Mouse (Mus musculus): ENCODE data around the gene Fmnl2.

Gene Fmnl2

GRCm38 (mm10) chr2:52857611-52858528, at the start of gene Fmnl2:
Fmnl2 (plus strand) TSS chr2:52857860.
- no peak for DNase-seq (ENCODE audit: low read depth, low spot score)

DNA sequence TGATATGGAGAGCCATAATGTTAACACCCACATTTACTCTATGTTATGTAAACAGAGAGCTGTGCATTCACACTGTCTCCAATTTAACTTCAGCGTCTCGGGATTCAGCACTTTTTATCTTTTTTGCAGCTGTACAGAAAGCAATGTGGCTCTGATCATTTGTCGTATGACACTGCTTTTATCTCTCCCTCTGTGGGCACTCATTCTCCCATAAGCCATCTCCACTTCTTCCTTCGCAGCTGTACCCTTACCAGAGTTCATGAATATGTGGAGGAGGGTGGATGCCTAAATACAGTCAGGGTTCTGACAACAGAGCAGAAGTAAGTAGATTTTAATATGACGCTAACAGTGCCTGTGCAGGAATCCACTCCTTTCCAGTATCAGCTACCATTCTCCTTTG, 47.7 kb upstream of the Fmnl2 start:
- DNase-seq (ENCODE audit: low read depth, low spot score), result no peak

DNA sequence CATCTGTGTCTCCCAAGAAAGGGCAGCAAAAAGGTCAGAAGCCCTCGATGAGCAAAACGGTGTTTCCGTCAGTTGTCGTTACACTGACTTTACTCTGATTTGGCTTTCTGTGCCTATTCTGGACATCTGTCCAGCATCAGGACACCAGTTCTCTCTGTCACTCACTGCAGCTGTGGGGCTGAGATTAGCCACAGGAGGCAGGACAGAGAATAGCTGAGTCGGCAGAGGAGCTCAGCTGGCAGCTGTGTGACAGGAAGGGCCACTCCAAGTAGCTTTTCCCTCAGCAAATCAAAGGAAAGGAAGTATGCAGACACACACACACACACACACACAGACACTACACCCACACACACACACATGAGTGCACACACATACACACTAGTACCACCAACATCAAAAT, 46.0 kb upstream of the Fmnl2 start:
- DNase-seq (ENCODE audit: low read depth, low spot score), result no peak

- DNase-seq (ENCODE audit: low read depth, low spot score), result no peak
Observed at GRCm38 (mm10) chr2:52817341-52817740, 40.3 kb upstream of the Fmnl2 start.

- no peak for DNase-seq (ENCODE audit: low read depth, low spot score)
Observed at GRCm38 (mm10) chr2:52818944-52819343, 38.7 kb upstream of the Fmnl2 start.

- DNase-seq (ENCODE audit: low read depth, low spot score), result no peak
Observed at GRCm38 (mm10) chr2:52822214-52822613, 35.4 kb upstream of the Fmnl2 start.

- DNase-seq (ENCODE audit: low read depth, low spot score), result no peak
Observed at GRCm38 (mm10) chr2:52828077-52828476, 29.6 kb upstream of the Fmnl2 start.

DNA sequence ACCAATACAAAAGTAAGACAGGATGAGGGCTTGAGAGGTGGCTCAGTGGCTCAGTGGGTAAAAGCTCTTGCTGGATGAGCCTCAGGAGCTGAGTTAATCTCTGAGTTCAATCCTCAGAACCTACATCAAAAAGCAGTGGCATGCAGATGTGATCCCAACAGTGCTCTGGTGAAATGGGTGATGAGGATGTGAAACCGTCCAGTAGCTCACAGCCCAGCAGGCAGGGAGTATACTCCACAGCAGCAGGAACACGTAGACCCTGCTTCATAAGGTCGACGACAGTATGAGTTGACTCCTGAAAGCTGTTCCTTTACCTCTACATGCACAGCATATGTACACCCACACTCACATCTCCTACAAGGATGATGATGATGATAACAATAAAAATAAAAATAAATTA, 27.1 kb upstream of the Fmnl2 start:
- DNase-seq (ENCODE audit: low read depth, low spot score), result no peak

GRCm38 (mm10) chr2:52831585-52831984, 26.1 kb upstream of the Fmnl2 start:
- no peak for DNase-seq (ENCODE audit: low read depth, low spot score)

DNA sequence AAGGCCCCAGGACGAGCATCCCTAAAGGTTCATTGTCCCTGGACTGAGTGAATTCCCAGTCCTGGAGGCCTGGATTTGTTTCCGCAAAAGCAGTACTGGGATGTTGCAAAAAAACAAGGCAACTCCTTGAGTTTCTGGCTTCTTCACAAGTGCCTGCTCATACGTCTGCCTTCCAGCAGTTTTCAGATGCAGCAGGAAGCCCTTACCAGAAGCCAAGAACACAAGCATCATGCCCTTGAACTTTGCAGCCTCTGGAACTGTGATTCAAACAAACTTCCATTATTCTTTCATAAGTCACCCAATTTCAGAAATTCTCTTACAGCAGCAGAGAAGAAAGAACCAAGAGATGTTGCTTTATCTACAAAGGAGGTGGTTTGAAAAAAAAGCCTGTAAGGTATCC, 21.9 kb upstream of the Fmnl2 start:
- no peak for DNase-seq (ENCODE audit: low read depth, low spot score)

DNA sequence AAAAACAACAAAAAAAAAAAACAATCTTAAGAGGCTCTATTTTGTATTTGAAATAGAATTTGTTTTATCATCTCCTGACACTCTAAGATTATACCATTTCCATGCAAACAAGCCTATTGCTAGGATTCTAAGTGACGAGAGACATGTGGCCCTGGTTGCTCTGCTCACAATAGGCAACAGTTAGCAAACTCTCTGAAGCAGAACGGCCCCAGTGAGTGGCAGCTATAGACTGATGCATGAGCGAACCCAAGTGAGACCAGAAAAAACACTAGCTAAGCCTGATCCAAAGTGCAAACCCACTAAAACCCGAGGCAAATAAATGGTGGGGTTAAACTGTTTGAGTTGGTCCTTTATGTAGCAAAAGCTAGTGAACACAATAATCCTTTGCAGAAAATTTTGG, 18.6 kb upstream of the Fmnl2 start:
- no peak for DNase-seq (ENCODE audit: low read depth, low spot score)

DNA sequence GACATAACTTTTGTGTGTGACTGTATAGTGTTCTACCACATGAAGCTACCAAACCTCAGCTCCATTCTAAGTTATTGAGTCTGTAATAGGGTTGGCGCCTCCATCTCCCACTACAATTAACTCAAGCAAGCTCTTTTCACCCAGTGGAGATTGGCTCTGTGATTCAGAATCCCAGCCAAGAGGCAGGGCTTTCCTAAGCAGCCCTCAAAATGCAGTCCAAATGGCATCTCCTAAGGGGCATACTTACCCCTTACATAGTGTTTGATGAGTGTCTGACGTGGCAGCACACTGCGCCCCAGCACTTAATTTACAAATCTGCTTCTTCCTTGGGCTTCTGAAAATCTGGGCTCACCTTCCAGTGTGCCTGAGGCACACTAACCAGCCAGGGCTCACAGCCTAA, 17.8 kb upstream of the Fmnl2 start:
- DNase-seq (ENCODE audit: low read depth, low spot score), result no peak

GRCm38 (mm10) chr2:52843861-52844260, 13.8 kb upstream of the Fmnl2 start:
- DNase-seq (ENCODE audit: low read depth, low spot score), result no peak

DNA sequence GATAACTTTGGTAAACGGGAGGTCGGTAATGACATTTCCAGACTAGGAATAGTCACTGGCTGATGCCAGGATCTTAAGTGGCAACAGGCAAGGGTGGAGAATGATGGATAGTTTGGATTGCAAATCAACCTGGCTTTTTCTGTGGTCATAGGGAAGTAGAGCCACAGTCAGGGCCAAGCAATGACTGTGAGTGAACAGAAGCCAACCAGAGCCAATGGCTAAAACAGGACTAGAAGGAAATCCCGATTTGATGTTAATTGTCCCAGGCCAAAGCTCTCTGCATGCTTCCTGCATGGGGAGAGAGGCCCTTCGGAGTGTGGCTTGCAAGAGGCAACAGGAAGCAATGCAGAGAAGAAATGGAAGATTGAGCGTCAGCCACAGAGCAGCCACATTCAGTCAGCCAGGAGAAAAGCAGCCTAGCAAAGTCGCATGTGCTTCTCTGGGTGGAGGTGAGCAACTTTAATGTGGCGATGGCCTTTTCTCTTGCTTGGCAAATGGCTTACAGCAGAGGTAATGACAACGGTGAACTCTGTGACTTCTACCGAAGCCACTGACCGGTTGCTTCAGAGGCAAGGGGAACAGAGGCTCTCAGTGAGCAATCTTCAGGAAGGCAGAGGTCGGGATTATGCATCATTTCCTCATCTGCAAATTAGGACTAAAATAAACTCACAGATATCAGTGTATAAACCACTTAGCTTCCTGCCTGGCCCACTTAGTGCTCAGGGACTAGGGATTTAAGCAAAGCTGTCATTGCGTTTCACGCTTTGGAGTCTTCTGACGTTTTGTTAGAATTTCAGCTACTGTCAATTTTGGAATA, 12.5 kb upstream of the Fmnl2 start:
- DNase-seq (ENCODE audit: low read depth, low spot score), result no peak

GRCm38 (mm10) chr2:52846506-52846905, 11.2 kb upstream of the Fmnl2 start:
- DNase-seq (ENCODE audit: low read depth, low spot score), result no peak

DNA sequence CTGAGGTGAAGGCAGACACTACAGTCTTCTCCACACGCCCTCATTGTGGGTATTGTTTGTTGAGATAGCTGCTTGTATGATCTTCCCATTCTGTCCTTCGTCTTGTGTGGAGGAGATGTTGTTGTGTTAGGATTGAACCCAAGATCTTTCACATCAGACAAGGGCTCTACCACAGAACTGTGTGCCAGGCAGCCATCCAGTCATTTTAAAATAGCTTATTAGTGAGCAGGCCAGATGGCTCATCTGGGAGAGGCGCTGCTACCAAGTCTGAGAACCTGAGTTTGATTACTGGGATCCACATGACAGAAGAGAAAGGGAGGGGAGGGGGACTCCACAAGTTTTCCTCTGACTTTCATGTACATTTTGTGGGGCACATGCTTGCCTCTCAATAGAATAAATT, 8.6 kb upstream of the Fmnl2 start:
- DNase-seq (ENCODE audit: low read depth, low spot score), result no peak

- DNase-seq (ENCODE audit: low read depth, low spot score), result no peak
Observed at GRCm38 (mm10) chr2:52858529-52859465, 1.1 kb downstream of the Fmnl2 start.

GRCm38 (mm10) chr2:52859466-52859840, 1.8 kb downstream of the Fmnl2 start:
- DNase-seq (ENCODE audit: low read depth, low spot score), result no peak

- no peak for DNase-seq (ENCODE audit: low read depth, low spot score)
Observed at GRCm38 (mm10) chr2:52860111-52860775, 2.6 kb downstream of the Fmnl2 start.

- DNase-seq (ENCODE audit: low read depth, low spot score), result no peak
Observed at GRCm38 (mm10) chr2:52862046-52862759, 4.5 kb downstream of the Fmnl2 start.

GRCm38 (mm10) chr2:52862760-52863124, 5.1 kb downstream of the Fmnl2 start:
- DNase-seq (ENCODE audit: low read depth, low spot score), result no peak

Data from c-Kit-negative CD71-positive TER-119-positive erythroid progenitor cells, embryonic 14.5 days (primary cell).